In the genomic region with DNA sequence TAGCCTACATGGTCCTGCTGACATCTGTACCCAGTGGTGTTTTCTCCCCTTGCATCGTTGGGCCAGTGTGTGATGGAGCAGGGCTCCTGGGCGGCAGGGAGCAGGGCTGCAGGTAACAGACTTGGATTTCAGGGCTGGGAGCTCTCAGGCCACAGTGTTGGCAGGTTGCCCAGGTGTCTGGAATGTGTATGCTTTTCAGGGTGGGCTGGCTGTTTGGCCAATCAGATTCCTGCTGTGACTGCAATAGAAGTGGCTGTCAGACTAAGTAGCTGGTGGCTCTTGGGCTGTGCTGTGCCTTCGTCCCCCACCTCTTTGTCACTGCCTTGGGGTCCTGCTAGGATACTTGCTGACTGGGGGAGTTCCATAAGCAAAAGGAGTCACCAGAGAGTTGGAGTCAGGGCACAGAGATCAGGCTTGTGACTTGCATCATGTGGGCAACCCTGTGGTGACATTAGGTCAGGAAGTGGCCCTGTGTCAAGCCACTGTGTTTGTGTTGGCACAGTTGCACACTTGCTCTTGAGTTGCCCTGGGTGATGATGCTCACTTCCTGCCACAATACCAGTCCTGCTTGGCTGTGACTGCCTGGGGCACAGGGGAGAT, we compare ENCODE assay signal across 8 mouse cellular contexts.
A peak's percentile ranks its signal among the peaks of the same experiment; 100 is the strongest.
DNase-seq lines count a peak whose midpoint lies in the region; ATAC-seq and TF ChIP-seq lines count a peak whose summit lies in the region.

No protein-coding gene starts in this region.

- CTCF ChIA-PET in Patski (lab: Charles Lee), result no interaction called here

- DNase-seq in gastrocnemius, postnatal 14 days, result peak; percentile 4
- DNase-seq in gastrocnemius, adult 18-20 months (ENCODE audit: low spot score), result no peak
- peak; percentile 62 for DNase-seq in Patski (ENCODE audit: low read depth, low spot score)
- peak; percentile 5 for DNase-seq in gonadal fat pad, adult 2 months (ENCODE audit: low read depth)
- peak; percentile 68 to 76 for DNase-seq in kidney, adult 8-10 months
- peak; percentile 82 for DNase-seq in lung, postnatal 36 days

- in situ Hi-C loops in Patski (cut with MboI; ENCODE audit: low pct_unique_long_range_greater_than_20kb), result no loop called here

- TF ChIP-seq CTCF in Patski (IDR thresholded peaks at IDR 0.05), result no peak

- no peaks in the 10 kb centered on the region for H3K27me3 ChIP-seq in Patski

- ATAC-seq in Patski, result peak; percentile 96
- no peak for ATAC-seq in erythroblast, adult 5-6 weeks (replicated peaks; ENCODE audit: low FRiP score, poor library complexity, severe bottlenecking)
- no peak for ATAC-seq in megakaryocyte-erythroid progenitor cell, adult 5-6 weeks (replicated peaks; ENCODE audit: low FRiP score, low TSS enrichment, poor library complexity, severe bottlenecking)

- intact Hi-C loops in gastrocnemius, postnatal 14 days (cut with DNase I; ENCODE audit: low total_unique reads), result no loop called here

- POLR2A ChIA-PET in Patski (lab: Charles Lee), result no interaction called here
